Mouse (Mus musculus): ENCODE results near the gene Rbm14. TPM values are rescaled to one million over a fixed set of nuclear protein-coding genes. Genes with fewer than 3 reads are reported as not detected.

Rbm14 gene
- 108 and 111 TPM in 2 replicates for polyA plus RNA-seq (2016; fragmentation: Nextera tagmentation; extraction: Ambion mirVana)

DNA sequence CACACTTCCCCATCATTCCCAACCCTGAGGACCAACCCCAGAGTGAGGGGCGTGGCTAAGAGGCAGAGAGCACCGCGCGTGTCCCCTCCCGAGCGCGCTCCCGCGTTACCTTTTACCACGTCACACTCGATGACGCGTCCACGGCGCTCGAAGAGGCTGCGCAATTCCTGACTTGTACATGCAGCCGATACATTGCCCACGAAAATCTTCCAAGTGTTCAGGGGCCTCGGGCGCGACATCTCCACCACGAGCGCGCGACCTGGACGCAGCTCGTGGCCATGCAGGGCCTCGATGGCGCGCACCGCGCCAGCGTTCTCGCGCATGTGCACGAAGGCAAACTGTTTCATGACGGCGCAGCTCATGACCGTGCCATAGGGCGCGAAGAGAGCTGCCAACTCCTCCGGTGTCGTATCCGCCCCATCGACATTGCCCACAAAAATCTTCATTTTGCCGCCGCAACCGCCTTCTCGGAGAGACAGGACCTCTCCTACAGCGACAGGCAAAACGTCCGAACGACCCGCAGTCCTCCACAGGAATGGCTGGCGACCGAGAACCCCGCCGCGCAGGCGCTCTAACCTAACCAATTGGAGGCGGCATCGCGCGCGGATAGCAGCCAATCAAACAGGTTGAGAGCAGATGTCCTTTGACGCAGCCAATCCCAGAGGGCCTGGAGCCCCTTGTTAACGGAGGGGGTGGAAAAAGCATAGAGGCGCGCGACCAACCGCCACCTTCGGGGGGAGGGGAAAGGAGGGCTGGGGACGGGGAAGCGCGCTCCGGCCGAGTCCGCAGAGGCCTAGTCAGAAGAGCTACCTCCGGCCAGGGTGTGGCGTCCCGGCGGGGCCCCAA lies at the start of gene Rbm14, which contains the start of gene Gm21992:
TSS of gene Rbm14 (minus strand) at position 572 of the 846 bp plus-strand sequence.
TSS of gene Gm21992 (minus strand) at position 550 of the 846 bp plus-strand sequence.
- ATAC-seq (ENCODE audit: low FRiP score, low read depth) = peak; percentile 98
- H3K4me2 ChIP-seq (replicated peaks) = peak within 1 kb of the TSS; percentile 95
- WGBS = under 1% methylated on average over 83 of the region's 83 CpGs
- H3K4me3 ChIP-seq = peak within 1 kb of the TSS; percentile 87
- H3K4me1 ChIP-seq = peaks cover 22% of the 10 kb centered on the region
- peak within 1 kb of the TSS; percentile 91 for H3K27ac ChIP-seq (replicated peaks)
- peak within 1 kb of the TSS; percentile 83 for H3K9ac ChIP-seq (replicated peaks)
- H3K36me3 ChIP-seq = no peaks in the 10 kb centered on the region
- no peaks in the 10 kb centered on the region for H3K27me3 ChIP-seq
- H3K9me3 ChIP-seq = no peaks in the 10 kb centered on the region

DNA sequence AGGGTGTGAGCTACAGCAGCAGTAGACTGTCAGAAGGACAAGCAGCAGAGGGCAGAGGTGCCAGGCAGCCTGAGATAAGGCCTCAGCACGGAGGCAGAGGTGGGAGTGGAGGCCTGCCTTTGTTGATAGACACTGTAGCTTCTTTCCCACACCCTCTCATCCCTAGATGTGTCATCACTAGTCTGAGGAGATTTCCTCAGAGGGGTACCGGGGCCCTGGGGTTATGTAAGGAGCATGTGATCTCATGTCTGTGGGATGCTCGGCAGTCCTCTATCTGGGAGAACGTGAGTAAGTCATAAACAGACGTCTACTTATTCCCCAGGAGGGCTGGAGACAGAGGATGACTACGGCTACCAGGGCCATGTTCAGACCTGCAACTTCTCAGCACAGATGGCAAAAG lies 47.6 kb upstream of the Rbm14 start:
- Histone ChIP-seq H3K36me3 (0 out of 2 replicates have a peak, but pooled peaks cover 6% of the 10 kb centered on the region), H3K4me3 (no peak overlapping the region), H3K27me3 (peaks cover 14% of the 10 kb centered on the region), H3K9ac (replicated peaks) (no peak overlapping the region), H3K27ac (replicated peaks) (no peak overlapping the region), H3K9me3 (no peaks in the 10 kb centered on the region), H3K4me2 (replicated peaks) (no peak overlapping the region), H3K4me1 (peaks cover 15% of the 10 kb centered on the region)
- ATAC-seq (ENCODE audit: low FRiP score, low read depth) = no peak
- WGBS = 87% methylated on average over 6 of the region's 6 CpGs

DNA sequence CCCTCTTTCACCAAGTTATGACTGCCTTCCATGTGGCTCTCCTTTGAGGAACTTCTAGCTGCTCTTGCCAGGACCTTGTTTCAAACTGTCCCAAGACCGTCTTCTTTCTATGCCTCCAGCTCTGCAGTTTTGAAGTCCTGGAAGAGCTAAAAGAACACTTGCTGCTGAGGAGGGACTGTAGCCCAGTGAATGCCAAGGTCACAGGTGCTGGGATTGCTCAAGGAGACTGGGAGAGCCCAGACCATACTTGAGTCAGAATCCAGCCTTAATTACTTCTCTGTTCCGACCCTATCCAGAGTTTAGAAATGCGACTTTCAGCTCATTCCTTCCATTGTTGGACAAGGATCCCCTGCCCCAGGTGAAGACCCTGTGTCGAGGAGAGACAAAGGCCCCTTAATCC lies 44.5 kb upstream of the Rbm14 start:
- peak overlapping the region; percentile 71; the same call in 1 of the 2 replicates for H3K9ac ChIP-seq (replicated peaks)
- H3K27ac ChIP-seq (replicated peaks) = no peak overlapping the region
- peak overlapping the region; percentile 96 for H3K4me2 ChIP-seq (replicated peaks)
- H3K36me3 ChIP-seq = 0 out of 2 replicates have a peak, but pooled peaks cover 6% of the 10 kb centered on the region
- no peaks in the 10 kb centered on the region for H3K9me3 ChIP-seq
- peaks cover 13% of the 10 kb centered on the region for H3K27me3 ChIP-seq
- no peak for ATAC-seq (ENCODE audit: low FRiP score, low read depth)
- WGBS = 52% methylated on average over 4 of the region's 4 CpGs
- H3K4me1 ChIP-seq = peaks cover 15% of the 10 kb centered on the region
- peak overlapping the region; percentile 65 for H3K4me3 ChIP-seq

DNA sequence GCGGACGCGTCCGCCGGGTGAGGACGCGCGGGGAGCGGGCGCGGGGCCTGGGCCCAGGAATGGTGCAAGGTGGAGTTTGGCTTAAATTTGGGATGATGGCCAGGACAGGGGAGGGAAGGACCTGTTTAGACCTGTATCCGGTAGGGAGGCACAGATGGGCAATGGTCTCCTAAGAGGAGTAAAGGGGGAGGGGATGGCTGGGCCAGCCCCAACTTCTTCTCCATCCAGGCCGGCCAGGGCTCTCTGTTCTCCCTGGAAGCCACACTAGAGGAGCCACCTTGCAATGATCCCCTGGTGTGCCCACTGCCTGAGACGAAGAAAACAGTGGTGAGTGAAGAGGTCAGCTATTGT lies 44.0 kb upstream of the Rbm14 start:
- Histone ChIP-seq H3K9ac (replicated peaks) (peak overlapping the region; percentile 71), H3K27ac (replicated peaks) (peak overlapping the region; percentile 75)

DNA sequence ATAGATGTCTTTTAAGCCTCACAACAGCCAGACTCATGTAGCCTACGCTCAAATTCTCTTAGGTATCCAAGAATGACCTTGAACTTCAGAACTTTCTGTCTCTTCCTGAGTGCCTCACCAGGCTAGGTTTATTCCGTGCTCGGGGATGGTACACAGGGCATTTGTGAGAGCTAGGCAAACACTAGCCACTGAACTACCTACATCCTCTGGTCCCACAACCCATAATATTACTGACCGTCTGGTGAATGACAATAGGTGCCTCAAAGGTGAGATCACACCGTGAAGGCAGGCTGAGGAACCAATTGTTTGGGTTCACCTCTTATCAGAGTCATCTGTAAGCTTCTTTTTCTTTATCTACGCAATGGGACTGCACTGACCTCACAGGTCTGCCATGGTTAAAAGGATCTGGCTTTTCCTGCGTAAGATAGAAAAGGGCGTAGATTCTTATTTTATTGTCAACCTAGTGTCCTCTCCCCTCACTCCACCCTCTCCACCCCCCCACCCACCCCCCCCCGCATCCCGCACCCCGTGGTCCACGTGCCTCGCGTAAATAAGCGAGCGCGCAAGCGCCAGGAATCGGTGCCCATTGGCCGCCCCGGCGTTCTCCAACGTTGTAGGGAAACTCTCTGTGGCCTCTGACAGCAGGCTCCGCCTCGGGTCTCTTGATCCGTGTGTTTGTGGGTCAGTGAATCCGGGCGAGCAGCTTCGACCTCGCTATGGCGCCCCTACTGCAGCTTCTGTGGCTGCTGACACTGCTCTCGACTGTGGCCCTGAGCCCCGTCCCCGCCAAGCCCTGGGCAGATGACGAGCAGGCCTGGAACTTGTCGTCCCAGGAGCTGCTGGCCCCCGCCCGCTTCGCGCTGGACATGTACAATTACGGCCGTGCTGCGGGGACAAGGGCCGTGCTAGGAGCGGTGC lies 43.4 kb upstream of the Rbm14 start, which contains the start of gene Ctsf:
TSS of gene Ctsf (plus strand) at position 579 of the 918 bp plus-strand sequence.
- peak; percentile 93 for ATAC-seq (ENCODE audit: low FRiP score, low read depth)
- peak within 1 kb of the TSS; percentile 96 for H3K4me2 ChIP-seq (replicated peaks)
- H3K27me3 ChIP-seq = peaks cover 19% of the 10 kb centered on the region
- H3K27ac ChIP-seq (replicated peaks) = peak within 1 kb of the TSS; percentile 75
- 4% methylated on average over 39 of the region's 45 CpGs for WGBS
- H3K36me3 ChIP-seq = no peaks in the 10 kb centered on the region
- H3K4me1 ChIP-seq = peaks cover 15% of the 10 kb centered on the region
- H3K4me3 ChIP-seq = peak within 1 kb of the TSS; percentile 65
- H3K9ac ChIP-seq (replicated peaks) = peak within 1 kb of the TSS; percentile 71
- no peaks in the 10 kb centered on the region for H3K9me3 ChIP-seq

More for the DNA sequence above, 44.0 kb upstream of the Rbm14 start:
- peaks cover 17% of the 10 kb centered on the region for H3K27me3 ChIP-seq
- H3K4me1 ChIP-seq = peaks cover 15% of the 10 kb centered on the region
- peak overlapping the region; percentile 96 for H3K4me2 ChIP-seq (replicated peaks)
- no peak; the same call in none of the 2 replicates for ATAC-seq (ENCODE audit: low FRiP score, low read depth)
- 1% methylated on average over 14 of the region's 14 CpGs for WGBS
- H3K4me3 ChIP-seq = peak overlapping the region; percentile 65
- H3K9me3 ChIP-seq = no peaks in the 10 kb centered on the region
- 0 out of 2 replicates have a peak, but pooled peaks cover 3% of the 10 kb centered on the region for H3K36me3 ChIP-seq

DNA sequence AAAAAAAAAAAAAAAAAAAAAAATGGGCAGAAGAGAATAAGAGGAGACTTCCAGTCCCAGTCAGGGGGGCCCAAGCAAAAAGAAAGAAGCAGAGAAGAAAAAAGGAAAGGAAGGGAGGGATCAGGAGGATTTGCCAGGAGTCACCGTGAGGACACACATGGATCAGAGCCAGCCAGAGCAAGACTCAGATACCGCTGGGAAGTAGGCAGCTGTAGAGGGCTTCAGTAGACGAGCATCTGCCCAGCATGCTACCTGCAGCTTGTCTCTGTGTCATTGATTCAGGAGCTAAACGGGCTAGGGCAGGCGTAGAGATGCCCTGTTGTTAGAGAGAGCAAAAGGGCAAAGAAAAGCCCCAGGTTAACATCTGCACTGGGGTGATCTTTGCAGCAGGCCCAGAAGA lies 38.8 kb upstream of the Rbm14 start:
- ATAC-seq (ENCODE audit: low FRiP score, low read depth) = no peak
- 33% methylated on average over 5 of the region's 5 CpGs for WGBS
- H3K9me3 ChIP-seq = no peaks in the 10 kb centered on the region
- H3K4me3 ChIP-seq = no peak overlapping the region
- H3K27ac ChIP-seq (replicated peaks) = no peak overlapping the region
- peaks cover 6% of the 10 kb centered on the region for H3K4me1 ChIP-seq
- no peak overlapping the region for H3K9ac ChIP-seq (replicated peaks)
- H3K4me2 ChIP-seq (replicated peaks) = no peak overlapping the region
- no peaks in the 10 kb centered on the region for H3K36me3 ChIP-seq
- H3K27me3 ChIP-seq = peaks cover 6% of the 10 kb centered on the region; the same call in 1 of the 2 replicates

DNA sequence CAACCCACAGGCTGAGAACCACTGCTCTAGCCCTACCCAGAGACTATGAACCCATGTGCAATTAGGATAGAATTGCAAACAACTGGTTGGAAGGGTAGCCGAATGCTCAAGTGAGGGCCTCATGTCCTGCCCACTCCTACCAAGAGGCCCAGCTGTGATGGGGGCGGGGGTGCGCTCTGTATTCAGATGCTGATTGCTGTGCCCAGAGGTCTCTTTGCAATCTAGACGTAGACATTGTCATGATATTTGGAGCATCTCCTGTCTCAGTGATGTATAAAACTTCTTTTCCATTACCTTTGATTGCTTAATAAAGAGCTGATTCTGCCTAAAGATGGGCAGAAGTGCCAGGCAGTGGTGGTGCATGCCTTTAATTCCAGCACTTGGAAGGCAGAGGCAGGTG lies 38.4 kb upstream of the Rbm14 start:
- Histone ChIP-seq H3K27ac (replicated peaks) (no peak overlapping the region), H3K4me2 (replicated peaks) (no peak overlapping the region), H3K36me3 (no peaks in the 10 kb centered on the region), H3K9ac (replicated peaks) (no peak overlapping the region), H3K4me1 (peaks cover 5% of the 10 kb centered on the region; the same call in 1 of the 2 replicates), H3K27me3 (peaks cover 6% of the 10 kb centered on the region; the same call in 1 of the 2 replicates), H3K9me3 (no peaks in the 10 kb centered on the region), H3K4me3 (no peak overlapping the region)
- WGBS = 57% methylated on average over 4 of the region's 4 CpGs
- ATAC-seq (ENCODE audit: low FRiP score, low read depth) = no peak

DNA sequence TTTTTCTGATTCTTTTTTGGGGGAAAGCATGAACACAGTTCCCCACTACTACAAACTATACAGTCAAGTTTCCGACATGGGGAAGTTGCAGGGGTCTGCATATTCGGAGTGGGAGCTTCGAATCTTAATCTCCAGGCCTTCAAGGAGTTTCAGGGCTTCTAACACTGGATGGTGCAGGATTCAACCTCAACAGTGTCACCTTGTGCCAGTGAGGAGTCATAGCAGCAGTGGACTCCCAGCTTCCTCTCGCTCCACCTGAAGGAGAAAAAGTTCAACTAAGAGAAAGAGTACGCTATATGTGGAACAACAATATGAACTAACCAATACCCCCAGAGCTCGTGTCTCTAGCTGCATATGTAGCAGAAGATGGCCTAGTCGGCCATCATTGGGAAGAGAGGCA lies 36.1 kb upstream of the Rbm14 start:
- Histone ChIP-seq H3K4me2 (replicated peaks) (no peak overlapping the region), H3K27ac (replicated peaks) (no peak overlapping the region), H3K9ac (replicated peaks) (no peak overlapping the region), H3K9me3 (no peaks in the 10 kb centered on the region), H3K27me3 (peaks cover 7% of the 10 kb centered on the region; the same call in 1 of the 2 replicates), H3K4me3 (no peak overlapping the region), H3K36me3 (no peaks in the 10 kb centered on the region), H3K4me1 (no peaks in the 10 kb centered on the region)
- 42% methylated on average over 7 of the region's 7 CpGs for WGBS
- no peak for ATAC-seq (ENCODE audit: low FRiP score, low read depth)

DNA sequence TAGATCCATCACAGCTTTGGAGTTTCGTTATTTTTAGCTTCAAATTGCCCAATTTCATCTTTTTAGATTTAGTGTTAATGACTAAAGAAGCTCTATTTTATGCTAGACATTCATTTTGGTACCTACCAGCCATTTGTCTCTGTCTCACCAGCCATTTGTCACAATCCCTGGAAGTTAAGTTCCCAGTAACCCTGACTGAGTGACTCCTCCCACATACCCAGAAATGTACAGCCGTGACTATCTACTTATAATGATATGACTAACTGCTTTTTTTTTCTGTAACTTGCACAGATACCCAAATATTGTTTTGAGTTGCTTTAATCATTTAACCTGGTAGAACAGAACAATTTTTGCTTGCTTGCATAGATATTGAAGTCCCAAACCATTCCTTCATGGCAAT lies 34.4 kb upstream of the Rbm14 start:
- H3K4me1 ChIP-seq = no peaks in the 10 kb centered on the region
- WGBS = 77% methylated on average over 2 of the region's 2 CpGs

DNA sequence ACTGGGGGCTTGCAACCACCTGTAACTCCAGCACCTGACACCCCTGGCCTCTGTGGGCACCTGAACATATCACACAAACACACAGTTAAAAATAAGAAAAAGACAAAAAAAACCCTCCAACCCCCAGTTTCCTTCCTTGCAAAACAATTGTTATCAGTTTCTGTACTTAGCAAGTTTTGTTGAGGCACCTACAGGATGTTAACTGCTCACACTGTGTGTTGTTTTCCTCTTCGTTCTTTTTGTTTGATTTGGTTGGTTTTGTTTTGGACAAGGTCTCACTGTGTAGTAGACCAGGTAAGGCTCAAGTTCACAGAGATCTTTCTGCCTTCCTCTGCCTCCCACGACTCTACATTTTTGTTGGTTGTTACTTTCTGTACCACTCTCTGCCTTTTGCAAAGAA lies 31.2 kb upstream of the Rbm14 start:
- ATAC-seq (ENCODE audit: low FRiP score, low read depth) = no peak
- Histone ChIP-seq H3K27ac (replicated peaks) (no peak overlapping the region), H3K9ac (replicated peaks) (no peak overlapping the region), H3K9me3 (no peaks in the 10 kb centered on the region), H3K4me2 (replicated peaks) (no peak overlapping the region), H3K36me3 (no peaks in the 10 kb centered on the region), H3K4me3 (no peak overlapping the region), H3K4me1 (peaks cover 19% of the 10 kb centered on the region), H3K27me3 (peaks cover 31% of the 10 kb centered on the region)
- WGBS = 72% methylated on average over 2 of the region's 2 CpGs

More for the DNA sequence above, 34.4 kb upstream of the Rbm14 start:
- Histone ChIP-seq H3K36me3 (no peaks in the 10 kb centered on the region), H3K27me3 (peaks cover 22% of the 10 kb centered on the region), H3K9ac (replicated peaks) (no peak overlapping the region), H3K4me3 (no peak overlapping the region), H3K4me2 (replicated peaks) (no peak overlapping the region), H3K9me3 (no peaks in the 10 kb centered on the region), H3K27ac (replicated peaks) (no peak overlapping the region)
- ATAC-seq (ENCODE audit: low FRiP score, low read depth) = no peak

DNA sequence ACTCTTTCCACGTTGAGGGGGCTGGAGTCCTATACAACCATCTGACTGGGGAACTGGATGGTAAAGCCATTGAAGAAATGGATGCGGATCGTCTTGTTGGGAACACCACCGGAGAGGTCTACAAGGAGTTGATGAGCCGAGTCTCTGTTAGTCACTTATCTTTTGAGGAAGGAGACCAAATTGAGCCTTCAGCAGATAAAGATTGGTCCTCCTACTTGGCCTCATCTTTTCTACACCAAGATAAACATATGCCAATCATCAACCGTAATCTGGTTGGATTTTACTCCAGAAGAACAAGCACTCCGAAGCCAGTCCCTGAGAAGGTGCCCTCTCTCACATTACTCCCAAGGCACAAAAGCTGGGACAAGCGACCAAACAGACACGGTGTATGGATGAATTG lies 29.4 kb upstream of the Rbm14 start:
- Histone ChIP-seq H3K4me1 (peaks cover 19% of the 10 kb centered on the region), H3K36me3 (no peaks in the 10 kb centered on the region), H3K9ac (replicated peaks) (no peak overlapping the region), H3K4me2 (replicated peaks) (no peak overlapping the region), H3K27ac (replicated peaks) (no peak overlapping the region), H3K27me3 (peaks cover 31% of the 10 kb centered on the region), H3K9me3 (no peaks in the 10 kb centered on the region), H3K4me3 (no peak overlapping the region)
- 84% methylated on average over 9 of the region's 9 CpGs for WGBS
- no peak for ATAC-seq (ENCODE audit: low FRiP score, low read depth)
